Mouse (Mus musculus) testis, adult 2 months (tissue): ENCODE results near the gene Gabrb2.

Experiments used
- CTCF ChIP-seq: fragments of 200-500 bp; IDR thresholded peaks from 2 replicates; pipeline ENCODE4 v1.5.1; 2012; ENCODE audit warnings: low read depth, mild to moderate bottlenecking, inconsistent platforms, low read length, moderate library complexity; ENCODE audit not compliant: control insufficient read depth, insufficient read depth, insufficient replicate concordance
- POLR2A ChIP-seq: fragments of 200-500 bp; IDR thresholded peaks from 2 replicates; pipeline ENCODE4 v1.6.1; 2012; ENCODE audit warnings: low read depth, mild to moderate bottlenecking, inconsistent platforms, low read length, moderate library complexity; ENCODE audit not compliant: control insufficient read depth

- no peak for TF ChIP-seq POLR2A
- no peak for TF ChIP-seq CTCF
Measured at GRCm38 (mm10) chr11:42609128-42609763, 189.7 kb downstream of the Gabrb2 start.
